Mouse (Mus musculus): Measurements from ENCODE around the gene Zfp949.
"Not testable (repeated sequence)": the region's sequence is repeated elsewhere in the genome, so short reads cannot be mapped to it uniquely, and the experiment has no call there.

The Zfp949 gene

GRCm38 (mm10) chr9:88545534-88545933 lies 2.3 kb upstream of the Zfp949 start:
- no peak for DNase-seq

DNA sequence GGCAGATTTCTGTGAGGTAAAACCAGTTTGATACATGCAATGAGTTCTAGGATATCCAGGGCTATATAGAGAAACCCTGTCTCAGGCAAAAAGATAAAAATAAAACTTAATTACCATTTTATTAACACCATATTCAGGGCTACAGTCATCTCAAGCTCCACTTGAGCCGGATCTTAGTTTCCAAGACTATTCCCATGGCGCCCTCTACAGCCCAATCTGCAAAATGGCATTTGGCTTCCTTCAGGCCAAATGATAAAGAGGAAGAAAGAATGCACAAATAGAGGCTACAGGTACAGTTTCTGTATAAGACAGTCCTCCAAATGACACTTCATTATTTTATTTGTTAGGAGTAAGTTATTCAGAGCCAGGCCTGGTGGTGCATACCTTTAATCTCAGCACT lies 1.7 kb upstream of the Zfp949 start:
- DNase-seq = peak; percentile 27

GRCm38 (mm10) chr9:88546657-88547056 lies 1.2 kb upstream of the Zfp949 start:
- DNase-seq = no peak

DNA sequence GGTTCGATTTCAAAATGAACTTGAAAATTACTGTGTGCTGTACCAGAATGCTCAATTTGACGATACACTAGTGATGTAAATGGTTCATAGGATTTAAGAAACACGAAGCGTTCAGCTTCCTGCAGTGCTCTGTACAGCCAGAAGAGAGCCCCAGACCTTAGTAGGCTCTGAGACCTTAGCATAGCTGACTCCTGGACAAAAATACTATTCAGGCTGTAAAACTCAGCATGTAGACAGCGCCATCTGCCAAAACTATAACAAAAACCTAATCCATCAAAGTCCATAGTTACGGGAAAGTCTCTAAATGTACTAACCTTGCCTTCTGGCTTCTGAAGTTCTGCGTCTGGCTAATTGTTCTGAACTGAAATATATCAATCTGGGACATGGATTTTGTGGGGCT lies 550 bp upstream of the Zfp949 start:
- no peak for DNase-seq

DNA sequence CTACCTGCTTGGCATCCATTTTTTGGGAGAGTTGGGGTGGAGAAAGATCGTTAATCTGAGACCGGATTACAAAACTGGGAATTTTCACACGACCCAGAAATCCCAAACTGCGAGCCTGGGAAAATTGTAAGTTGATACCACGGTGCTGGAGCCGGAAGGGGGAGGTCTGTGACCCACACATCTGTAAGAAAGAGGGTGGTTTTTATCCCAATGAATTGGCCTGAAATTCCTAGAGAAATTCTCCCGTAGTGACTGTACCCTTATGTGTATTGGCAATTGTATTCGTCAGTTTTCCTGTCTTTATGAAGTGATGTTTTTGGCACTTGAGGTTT lies 760 bp downstream of the Zfp949 start:
- DNase-seq = no peak

GRCm38 (mm10) chr9:88553071-88553470 lies 5.3 kb downstream of the Zfp949 start:
- no peak for DNase-seq

DNA sequence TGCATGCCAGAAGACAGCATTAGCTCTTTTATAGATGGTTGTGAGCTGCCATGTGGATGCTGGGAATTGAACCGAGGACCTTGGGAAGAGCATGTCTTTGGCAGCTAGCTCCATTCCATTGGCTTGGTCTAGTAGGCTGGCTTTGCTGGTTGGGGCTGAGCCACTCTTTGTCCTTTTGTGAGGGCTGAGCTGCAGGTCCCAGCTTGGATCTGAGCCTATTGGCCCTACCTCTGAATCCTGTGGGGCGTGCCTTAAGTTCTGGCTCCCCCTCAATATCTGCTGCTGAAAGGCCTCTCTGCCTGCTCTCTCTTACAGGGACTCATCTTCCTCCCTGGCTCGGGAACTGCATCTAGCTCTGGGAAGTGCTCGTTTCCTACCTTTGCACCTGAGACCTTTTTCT lies 10.3 kb downstream of the Zfp949 start:
- DNase-seq = no peak

- not testable (repeated sequence) for DNase-seq
Observed at GRCm38 (mm10) chr9:88561476-88561875, 13.7 kb downstream of the Zfp949 start.

DNA sequence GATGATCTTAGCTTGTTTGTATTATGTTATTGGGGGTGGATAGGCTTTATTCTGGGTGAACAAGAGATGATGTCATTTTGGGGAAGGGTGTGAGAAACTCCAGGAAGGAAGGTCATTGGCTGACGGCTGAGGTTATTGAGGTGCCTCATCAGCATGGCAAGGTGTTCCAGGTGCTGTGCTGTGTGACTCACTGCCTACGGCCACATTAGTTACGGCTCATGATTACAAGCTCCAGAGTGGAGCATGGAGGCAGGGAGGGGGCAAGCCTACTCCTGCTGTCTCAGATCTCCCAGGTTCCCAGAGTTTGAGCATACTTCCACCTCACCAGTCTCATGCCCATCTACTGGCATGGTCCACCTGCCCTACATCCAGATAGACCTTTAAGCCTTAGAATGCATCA lies 22.7 kb downstream of the Zfp949 start:
- not testable (repeated sequence) for DNase-seq

DNA sequence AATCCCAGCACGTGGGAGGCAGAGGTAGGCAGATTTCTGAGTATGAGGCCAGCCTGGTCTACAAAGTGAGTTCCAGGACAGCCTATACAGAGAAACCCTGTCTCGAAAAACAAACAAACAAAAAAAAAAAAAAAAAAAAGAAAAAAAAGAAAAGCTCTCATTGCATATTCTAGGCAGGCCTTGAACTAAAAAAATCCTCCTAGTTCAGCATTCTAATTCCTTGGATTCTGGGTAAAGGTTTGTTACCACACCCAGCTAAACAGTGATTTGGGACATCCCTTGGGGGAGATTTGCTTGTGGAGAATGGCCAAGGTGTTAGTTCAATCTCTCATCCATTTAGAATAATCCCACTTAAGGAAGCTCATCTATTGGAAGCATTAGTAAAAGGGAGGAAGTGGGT lies 32.8 kb downstream of the Zfp949 start, which contains the start of gene Trim43a:
TSS of gene Trim43a (plus strand) at position 301 of the 400 bp plus-strand sequence.
- DNase-seq = not testable (repeated sequence)

- not testable (repeated sequence) for DNase-seq
Observed at GRCm38 (mm10) chr9:88593708-88594107, 45.9 kb downstream of the Zfp949 start.

DNA sequence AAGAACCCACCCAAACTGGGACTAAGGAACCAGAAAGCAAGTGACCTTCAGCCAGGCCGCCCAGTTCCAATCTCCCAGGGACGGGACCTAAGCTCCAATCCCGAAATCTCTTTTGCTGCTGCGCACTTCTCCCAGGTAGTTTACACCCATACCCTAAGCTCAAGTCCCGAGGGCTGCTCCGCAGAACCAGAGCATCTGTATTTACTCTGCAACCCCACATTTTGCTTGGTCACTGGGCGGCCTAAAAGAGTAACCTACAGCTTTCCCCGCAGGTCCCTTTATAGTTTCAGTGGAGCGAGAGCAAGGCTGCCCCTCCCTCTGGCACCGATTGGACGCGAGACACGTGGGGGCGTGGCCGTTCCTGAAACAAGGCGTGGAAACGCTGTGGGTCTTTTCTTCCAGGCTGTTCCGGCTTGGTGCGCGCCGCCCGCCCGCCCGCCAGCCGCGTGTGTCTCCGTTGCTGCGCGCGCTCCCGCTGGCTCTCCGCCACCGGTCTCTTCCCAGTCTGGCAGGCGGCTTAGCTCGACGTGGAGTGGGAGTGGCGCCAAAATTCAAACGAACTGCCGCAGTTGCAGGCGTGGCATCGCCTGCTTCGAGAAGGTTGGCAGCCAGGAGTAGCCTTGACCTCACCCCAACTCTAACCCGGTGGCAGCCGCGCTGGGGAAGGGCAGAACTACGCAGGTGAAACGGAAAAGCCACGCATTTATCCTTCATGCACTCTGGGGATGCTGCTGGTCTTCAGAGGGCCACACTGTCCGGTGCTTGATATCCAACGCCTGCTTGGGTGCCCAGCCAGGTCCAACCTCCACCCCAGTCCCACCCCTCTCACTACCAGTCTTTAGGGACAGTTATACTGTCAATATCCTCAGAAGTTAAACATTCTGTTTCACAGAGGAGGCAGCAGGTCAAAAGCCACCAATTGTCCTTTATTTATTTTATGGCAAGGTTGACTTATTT lies 51.7 kb downstream of the Zfp949 start:
- peak; percentile 97 for DNase-seq
